Mouse (Mus musculus): ENCODE results near the gene Npas2.

GRCm38 (mm10) chr1:39318870-39319269, 125.3 kb downstream of the Npas2 start:
- TF ChIP-seq POLR2A (IDR thresholded peaks at IDR 0.05; ENCODE audit: borderline replicate concordance, control insufficient read depth, low read depth, low read length): no peak
- TF ChIP-seq CTCF (IDR thresholded peaks at IDR 0.05; ENCODE audit: control insufficient read depth, insufficient read depth, low read length): no peak

Measured in bone marrow, adult 2 months (tissue).